ENCODE assay signal across 8 mouse cellular contexts in genomic region chr5:140872532-140873038, GRCm38 (mm10). TPM values are rescaled to one million over a fixed set of nuclear protein-coding genes. Genes with fewer than 3 reads are reported as not detected.
DNase-seq lines count a peak whose midpoint lies in the region; ATAC-seq and TF ChIP-seq lines count a peak whose summit lies in the region.

No protein-coding gene starts in this region.

- TF ChIP-seq EP300 in heart, postnatal 0 days (IDR thresholded peaks at IDR 0.05; ENCODE audit: low read depth) = no peak

- H3K4me1 ChIP-seq in heart, postnatal 0 days (ENCODE audit: control insufficient read depth, insufficient read depth) = 0 out of 2 replicates have a peak, but pooled peaks cover 5% of the 10 kb centered on the region
- peaks cover 17% of the 10 kb centered on the region for H3K4me1 ChIP-seq in liver, embryonic 12.5 days
- peaks cover 26% of the 10 kb centered on the region for H3K4me1 ChIP-seq in neural tube, embryonic 13.5 days (replicated peaks)

- no peaks in the 10 kb centered on the region for H3K36me3 ChIP-seq in heart, postnatal 0 days (replicated peaks; ENCODE audit: control insufficient read depth, insufficient read depth, low read length)
- H3K36me3 ChIP-seq in liver, embryonic 12.5 days = no peaks in the 10 kb centered on the region
- no peaks in the 10 kb centered on the region for H3K36me3 ChIP-seq in neural tube, embryonic 13.5 days

- intact Hi-C loops in heart, postnatal 25 days (cut with DNase I) = loop anchor here (10.0 kb wide), 1 partner anchor 202 kb away; no protein-coding TSS in a partner anchor

- WGBS in heart, postnatal 0 days = 42% methylated on average over 11 of the region's 11 CpGs
- 10% methylated on average over 11 of the region's 11 CpGs for WGBS in liver, embryonic 12.5 days (ENCODE audit: insufficient replicate concordance)
- WGBS in neural tube, embryonic 13.5 days = 26% methylated on average over 11 of the region's 11 CpGs

- TF ChIP-seq CTCF in heart, postnatal 0 days (IDR thresholded peaks at IDR 0.05; ENCODE audit: low read depth) = no peak

- H3K9me3 ChIP-seq in heart, postnatal 0 days (replicated peaks; ENCODE audit: control insufficient read depth, low read length) = no peaks in the 10 kb centered on the region
- no peaks in the 10 kb centered on the region for H3K9me3 ChIP-seq in liver, embryonic 12.5 days (replicated peaks)
- no peaks in the 10 kb centered on the region for H3K9me3 ChIP-seq in neural tube, embryonic 13.5 days

- no peak for ATAC-seq in heart, postnatal 0 days (ENCODE audit: insufficient read depth, low read depth)
- ATAC-seq in liver, embryonic 12.5 days = peak; percentile 51; the same call in 1 of the 2 replicates
- peak; percentile 36 for ATAC-seq in neural tube, embryonic 13.5 days (ENCODE audit: low read depth)

- DNase-seq in heart, postnatal 0 days (ENCODE audit: low spot score) = no peak
- DNase-seq in heart, postnatal 25 days (ENCODE audit: low spot score) = no peak
- DNase-seq in embryo, embryonic 10.5 days (ENCODE audit: low spot score) = peak; percentile 65
- no peak for DNase-seq in cerebellum, adult 18-20 months
- no peak for DNase-seq in gastrocnemius, adult 8-10 months (ENCODE audit: low spot score in 2 of 2)
- no peak for DNase-seq in layer of hippocampus, adult 11-12 months (ENCODE audit: low spot score)

- 0 out of 2 replicates have a peak, but pooled peaks cover 9% of the 10 kb centered on the region for H3K27me3 ChIP-seq in heart, postnatal 0 days (ENCODE audit: control insufficient read depth, insufficient read depth, low read length)
- H3K27me3 ChIP-seq in liver, embryonic 12.5 days (replicated peaks) = no peaks in the 10 kb centered on the region; the same call in 1 of the 2 replicates
- H3K27me3 ChIP-seq in neural tube, embryonic 13.5 days = peaks cover 16% of the 10 kb centered on the region

- H3K4me2 ChIP-seq in heart, postnatal 0 days (ENCODE audit: low read depth, low read length) = peak overlapping the region; percentile 42
- peak overlapping the region; percentile 42 for H3K4me2 ChIP-seq in liver, embryonic 12.5 days
- peak overlapping the region; percentile 28 for H3K4me2 ChIP-seq in neural tube, embryonic 13.5 days

- no peak overlapping the region for H3K9ac ChIP-seq in heart, postnatal 0 days (replicated peaks; ENCODE audit: low read depth, low read length)
- H3K9ac ChIP-seq in liver, embryonic 12.5 days = no peak overlapping the region
- 0 out of 2 replicates have a peak overlapping the region, but pooled peaks have one; percentile 22 for H3K9ac ChIP-seq in neural tube, embryonic 13.5 days

- H3K27ac ChIP-seq in heart, postnatal 0 days (ENCODE audit: low read depth) = no peak overlapping the region
- H3K27ac ChIP-seq in liver, embryonic 12.5 days = peak overlapping the region; percentile 42; the same call in 1 of the 2 replicates
- H3K27ac ChIP-seq in neural tube, embryonic 13.5 days (replicated peaks) = 0 out of 2 replicates have a peak overlapping the region, but pooled peaks have one; percentile 2

- H3K4me3 ChIP-seq in heart, postnatal 0 days (ENCODE audit: low read depth, low read length) = no peak overlapping the region
- H3K4me3 ChIP-seq in liver, embryonic 12.5 days = no peak overlapping the region
- H3K4me3 ChIP-seq in neural tube, embryonic 13.5 days = no peak overlapping the region

RNA-seq across cellular contexts. Expression of gene Gna12, which starts 42.4 kb away (rescaled TPM):
- 132 and 145 TPM in 2 replicates for total RNA-seq in heart, postnatal 0 days (2014; rRNA removed; ENCODE audit: low replicate concordance)
- 13.4 and 13.9 TPM in 2 replicates for polyA plus RNA-seq in heart, postnatal 0 days (2015; fragmentation: Nextera tagmentation; extraction: Ambion mirVana)
- total RNA-seq in heart, postnatal 25 days (2021) = 10 to 100 TPM; 89.2 to 97.2 TPM
- polyA plus RNA-seq in liver, embryonic 12.5 days (2016; fragmentation: Nextera tagmentation; extraction: Ambion mirVana) = 33.8 TPM in 2 replicates
- 20.5 and 35.0 TPM in 2 replicates for polyA plus RNA-seq in neural tube, embryonic 13.5 days (2015; fragmentation: Nextera tagmentation; extraction: Ambion mirVana)
- total RNA-seq in gastrocnemius, adult 8-10 months (2022) = 10 to 100 TPM; 21.4 to 30.8 (median 24.5) TPM
